Mouse (Mus musculus) G1E-ER4 (cell line): ENCODE measurements around the gene Cdh1. TPM values are rescaled to one million over a fixed set of nuclear protein-coding genes. Genes with fewer than 3 reads are reported as not detected.

ENCODE experiments used
- GATA1 ChIP-seq: IDR thresholded peaks from one replicate; pipeline ENCODE4 v1.8.0; 2012; ENCODE audit warnings: low read length, inconsistent platforms
- polyA plus RNA-seq: library from polyadenylated mRNA; stranded (reverse); fragments of >175 nt; gene quantifications from 2 replicates; pipeline ENCODE4 v1.2.3, GENCODE M21; 2012

Cdh1 gene
- polyA plus RNA-seq, 1 experiment = not detected

DNA sequence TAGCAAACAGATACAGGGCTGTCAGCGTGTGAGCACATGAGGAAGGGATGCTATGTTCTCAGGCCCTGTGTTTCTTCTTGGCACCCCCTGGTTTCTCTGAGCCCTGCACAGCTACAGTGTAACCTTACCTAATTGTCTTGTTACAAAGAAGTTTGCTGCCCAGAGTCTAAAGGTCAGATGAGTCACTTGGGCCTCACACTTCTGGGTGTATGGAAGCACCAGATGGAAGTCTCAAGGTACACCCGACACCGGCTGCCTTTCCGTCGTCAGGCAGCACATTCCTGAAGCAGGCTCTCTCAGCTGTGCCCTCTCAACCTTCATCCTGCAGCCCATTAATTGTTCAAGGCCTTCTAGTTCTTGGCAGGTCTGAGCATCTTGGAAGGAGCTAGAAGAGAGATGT lies 11.6 kb downstream of the Cdh1 start:
- TF ChIP-seq GATA1 = no peak

DNA sequence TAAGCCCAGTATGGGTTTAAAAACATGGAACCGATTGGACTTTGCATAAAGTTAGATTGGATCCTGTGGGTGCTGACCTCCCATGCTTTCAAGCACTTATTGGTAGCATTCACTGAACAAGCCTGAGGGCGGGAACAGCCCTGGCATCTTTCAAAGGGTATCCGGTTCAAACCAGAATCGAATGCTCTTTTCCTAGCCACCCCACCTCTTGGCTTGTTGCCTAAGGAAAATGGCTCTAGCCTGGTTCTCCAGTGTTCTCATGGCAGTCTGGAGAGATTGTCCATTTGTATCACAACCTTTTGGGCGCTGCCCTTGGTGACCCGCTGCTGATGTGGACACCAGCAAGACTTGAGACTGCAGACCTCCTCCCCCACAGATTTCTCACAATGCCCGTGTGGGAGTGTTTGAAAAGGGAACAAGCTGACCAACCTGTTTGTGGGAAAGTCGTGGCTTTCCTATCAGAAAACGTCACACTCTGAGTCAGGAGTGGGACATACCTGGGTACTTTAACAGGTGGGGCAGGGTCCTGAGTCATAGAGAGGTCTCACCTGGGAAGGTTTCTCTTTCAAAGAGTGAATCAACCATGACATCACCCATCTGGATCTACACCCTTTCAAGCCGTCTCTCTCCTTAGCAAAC lies 12.6 kb downstream of the Cdh1 start:
- TF ChIP-seq GATA1 = no peak

DNA sequence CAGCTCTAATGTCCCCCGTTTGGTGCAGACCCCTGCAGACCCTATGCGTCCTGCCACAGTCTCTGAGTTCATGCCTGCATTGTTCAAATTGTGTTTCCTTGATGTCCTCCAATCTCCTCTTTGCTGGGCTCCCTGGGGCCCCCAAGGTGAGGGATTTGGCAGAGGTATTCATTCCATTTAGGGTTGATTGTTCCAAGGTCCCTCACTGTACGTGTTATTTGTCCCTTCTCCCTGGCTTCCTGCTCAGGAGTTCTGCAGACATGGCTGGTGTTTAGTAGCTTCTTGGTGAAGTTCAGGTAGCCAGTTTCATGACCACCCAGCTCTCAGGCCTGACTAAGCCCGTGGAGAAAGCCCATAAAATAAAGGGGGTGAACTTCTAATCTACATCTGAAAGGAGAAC lies 13.5 kb downstream of the Cdh1 start:
- no peak for TF ChIP-seq GATA1

DNA sequence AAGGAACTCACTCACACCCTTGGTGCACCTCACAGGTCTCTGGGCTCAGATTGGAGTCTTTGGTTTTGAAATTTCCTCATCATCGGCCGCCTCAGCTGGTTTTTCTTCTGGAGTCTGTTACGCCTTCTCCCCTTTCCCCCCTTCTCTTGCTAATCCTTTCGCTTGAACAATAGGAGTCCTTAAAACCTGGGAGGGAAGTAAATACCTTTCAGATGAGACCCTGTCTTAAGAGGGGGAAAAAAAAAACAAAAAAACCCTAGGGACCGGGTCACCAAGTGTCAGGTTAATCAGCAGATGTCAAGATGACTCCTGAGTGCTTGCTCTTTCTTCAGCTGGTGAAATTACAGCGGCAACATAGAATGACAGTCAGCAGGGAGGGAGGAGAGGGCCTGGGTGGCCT lies 14.0 kb downstream of the Cdh1 start:
- no peak for TF ChIP-seq GATA1

DNA sequence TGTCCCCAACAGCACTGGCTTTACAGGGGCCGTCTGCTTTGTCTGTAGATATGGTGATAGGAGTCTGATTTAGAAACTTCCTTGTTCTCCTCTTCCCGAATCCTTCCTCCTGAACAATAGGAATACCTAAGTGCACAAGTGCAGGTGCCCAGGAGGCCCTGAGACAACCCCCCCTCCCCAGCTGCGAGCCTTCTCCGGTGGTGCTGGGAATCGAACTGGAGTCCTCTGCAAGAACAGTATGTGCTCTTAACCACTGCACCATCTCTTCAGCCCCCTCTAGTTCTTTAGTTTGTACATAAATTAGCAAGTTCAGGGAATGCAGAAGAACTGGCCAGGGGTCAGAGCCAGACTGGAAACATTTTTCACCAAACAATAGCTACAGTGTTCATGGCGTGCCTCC lies 14.7 kb downstream of the Cdh1 start:
- TF ChIP-seq GATA1 = no peak

DNA sequence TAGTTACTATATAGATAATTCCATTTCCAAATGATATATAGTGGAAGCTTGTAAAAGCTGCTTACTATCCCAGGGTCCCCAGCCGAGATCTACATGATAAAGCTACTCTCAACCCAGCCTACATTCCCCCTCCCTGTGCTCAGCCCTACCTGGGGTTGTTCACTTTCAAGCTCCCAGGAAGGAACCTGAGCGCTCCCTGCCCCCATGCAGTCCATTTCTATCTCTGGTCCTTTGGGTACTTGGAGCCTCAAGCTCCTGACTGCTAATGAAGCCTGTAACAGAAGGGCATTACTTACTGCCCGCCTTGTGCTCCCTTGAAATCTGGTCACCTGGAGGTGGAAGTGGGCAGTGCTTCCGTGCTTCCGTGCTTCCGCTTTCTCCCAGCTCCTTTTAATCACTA lies 15.2 kb downstream of the Cdh1 start:
- no peak for TF ChIP-seq GATA1

DNA sequence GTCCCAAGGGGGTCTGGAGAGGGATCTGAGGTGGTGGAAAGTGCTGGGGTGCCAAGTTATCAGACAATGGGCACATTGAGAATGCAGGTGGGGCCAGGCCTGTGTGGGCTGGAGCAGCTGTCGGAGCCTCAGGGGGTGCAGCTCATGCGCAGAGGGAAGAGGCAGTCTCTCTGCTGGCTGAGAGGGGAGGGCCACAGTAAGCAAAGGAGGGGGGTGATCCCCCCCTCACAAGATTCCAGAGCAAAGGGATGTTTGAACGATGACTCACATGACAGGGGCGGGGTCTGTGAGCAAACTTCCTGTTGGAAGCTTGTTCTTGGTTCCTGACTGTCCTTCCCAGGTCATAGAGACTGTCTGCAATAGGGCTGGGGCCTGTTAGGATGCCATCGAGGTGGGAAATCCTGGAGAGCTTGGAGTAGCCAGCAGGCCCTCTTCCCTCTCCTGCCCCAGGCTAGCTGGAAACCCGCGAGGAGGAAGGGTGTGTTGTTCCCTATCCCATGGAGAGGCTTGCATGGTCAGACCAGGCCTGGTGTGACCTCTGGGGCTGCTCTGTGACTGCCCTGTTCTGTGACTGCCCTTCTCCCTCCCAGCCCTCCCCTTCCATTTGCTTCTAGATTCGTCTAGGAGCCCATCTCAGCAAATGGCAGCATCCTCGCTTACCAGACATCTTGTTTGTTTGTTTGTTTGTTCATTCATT lies 16.5 kb downstream of the Cdh1 start:
- TF ChIP-seq GATA1 = no peak

DNA sequence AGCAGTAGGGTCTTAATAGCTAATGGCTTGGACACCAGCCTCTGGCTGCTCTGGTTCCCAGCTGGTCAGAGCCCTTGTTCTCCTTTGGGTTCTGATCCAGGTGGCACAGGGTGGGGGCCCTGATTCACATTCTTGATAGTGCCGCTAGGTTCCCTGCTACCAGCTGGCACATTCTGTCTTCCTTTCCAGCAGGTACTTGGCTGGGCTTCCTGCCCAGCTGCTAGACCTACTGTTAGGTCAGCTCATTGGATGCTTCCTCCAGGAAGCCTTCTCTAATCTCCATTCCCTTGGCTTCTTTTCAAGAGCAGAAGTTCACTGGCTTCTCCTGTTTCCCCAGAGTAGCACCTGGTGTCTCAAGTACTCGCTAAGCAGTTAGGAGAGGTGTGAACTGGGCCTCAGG lies 17.3 kb downstream of the Cdh1 start:
- TF ChIP-seq GATA1 = no peak

DNA sequence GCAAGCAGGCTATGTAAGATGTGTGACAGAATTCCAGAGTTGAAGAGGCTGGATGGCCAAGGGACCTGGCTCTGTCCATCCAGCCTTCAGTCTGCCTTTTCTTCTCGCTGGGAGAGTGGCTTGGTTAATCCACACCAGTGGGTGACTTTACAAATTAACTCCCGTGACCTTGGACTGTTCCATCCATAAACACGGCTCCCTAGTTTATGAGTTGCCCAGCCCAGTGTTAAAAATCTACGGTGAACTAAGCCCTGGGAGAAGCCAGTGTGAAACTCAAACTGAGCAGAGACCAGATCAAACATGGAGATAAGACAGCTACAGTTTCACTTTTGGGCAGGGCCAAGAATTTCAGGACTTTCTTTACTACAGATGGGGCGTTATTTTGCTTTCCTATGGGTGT lies 19.9 kb downstream of the Cdh1 start:
- TF ChIP-seq GATA1 = no peak

DNA sequence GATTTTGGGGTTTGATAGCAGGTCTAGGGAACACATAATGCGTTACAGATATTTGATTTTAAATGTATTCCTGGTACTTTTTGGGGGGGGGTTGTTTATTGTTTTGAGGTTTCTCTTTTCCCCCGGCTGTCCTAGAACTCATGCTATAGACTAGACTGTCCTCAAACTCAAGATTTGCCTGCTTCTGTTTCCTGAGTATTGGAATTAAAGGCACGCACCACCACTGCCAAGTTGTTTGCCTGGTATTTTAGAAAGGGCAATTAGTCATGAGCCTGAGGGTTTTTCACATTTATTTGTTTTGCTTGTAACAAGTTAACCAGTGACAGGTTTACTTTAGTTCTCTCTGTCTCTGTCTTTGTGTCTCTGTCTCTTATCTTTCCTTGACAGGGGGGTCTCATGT lies 20.3 kb downstream of the Cdh1 start:
- TF ChIP-seq GATA1 = no peak

DNA sequence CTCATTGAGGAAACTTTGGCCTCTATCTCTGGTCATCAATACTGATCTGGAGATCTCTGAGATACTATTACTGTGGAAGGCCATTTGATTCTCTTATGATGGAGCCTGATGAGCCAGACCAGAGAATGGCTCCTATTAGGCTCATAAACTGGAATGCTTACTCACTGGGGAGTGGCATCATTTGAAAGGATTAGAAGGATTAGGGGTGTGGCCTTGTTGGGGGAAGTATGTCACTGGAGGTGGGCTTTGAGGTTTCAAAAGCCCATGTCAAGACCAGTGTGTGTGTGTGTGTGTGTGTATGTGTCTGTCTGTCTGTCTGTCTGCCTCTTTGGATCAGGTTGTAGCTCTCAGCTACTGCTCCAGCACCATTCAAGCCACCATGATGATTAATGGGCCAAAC lies 20.8 kb downstream of the Cdh1 start:
- no peak for TF ChIP-seq GATA1

DNA sequence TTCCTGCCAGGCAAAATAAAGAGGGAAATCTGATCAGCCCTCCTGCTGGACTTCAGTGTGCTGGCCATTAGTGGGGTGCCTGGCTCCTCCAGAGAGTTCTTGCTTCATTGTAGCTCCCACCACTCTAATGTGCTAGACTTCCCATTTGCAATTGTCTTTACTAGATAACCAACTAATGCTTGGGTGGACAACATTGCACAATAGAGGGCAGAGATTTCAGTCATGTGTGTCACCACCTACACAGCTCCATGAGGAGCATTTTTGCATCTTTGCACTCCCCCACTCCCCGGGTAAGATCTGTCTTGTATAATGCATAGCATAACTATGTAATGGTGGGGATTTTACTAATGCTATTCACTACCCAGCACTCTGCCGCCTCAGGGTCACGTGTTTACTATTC lies 21.6 kb downstream of the Cdh1 start:
- no peak for TF ChIP-seq GATA1

DNA sequence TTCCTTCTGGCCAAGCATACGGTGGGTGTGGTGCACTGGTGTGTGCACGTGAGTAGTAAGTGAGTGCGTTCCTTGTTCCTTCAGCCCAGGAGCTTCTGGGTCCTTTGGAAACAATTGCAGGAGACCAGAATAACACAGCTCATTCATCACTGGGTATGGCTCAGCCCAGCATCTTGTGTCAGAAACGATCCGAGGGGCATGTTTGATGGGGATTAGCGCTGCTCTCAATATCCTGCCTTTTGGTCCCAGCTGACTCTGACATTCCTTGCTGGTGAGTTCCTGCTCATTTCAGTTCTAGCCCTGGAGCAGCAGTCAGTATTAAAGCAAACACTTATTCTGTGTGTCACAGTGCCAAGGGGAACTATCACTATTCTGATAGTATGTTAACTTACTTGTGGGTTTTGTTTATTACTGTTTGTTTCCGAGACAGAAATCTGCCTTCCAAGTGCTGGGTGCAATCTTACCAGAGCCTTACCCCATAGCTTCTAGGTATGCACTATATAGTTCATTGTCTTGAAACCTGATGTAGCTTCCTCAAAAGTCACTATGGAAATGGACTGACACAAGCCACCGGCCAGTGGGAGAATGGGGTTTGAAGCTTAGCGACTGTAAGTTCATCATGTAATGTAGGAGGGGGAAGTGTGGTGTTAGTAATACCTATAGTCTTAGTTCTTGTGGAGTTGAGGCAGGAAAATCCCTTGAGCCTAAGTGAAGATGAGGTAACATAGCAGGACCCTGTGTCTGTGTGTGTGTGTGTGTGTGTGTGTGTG lies 23.1 kb downstream of the Cdh1 start:
- TF ChIP-seq GATA1 = no peak

DNA sequence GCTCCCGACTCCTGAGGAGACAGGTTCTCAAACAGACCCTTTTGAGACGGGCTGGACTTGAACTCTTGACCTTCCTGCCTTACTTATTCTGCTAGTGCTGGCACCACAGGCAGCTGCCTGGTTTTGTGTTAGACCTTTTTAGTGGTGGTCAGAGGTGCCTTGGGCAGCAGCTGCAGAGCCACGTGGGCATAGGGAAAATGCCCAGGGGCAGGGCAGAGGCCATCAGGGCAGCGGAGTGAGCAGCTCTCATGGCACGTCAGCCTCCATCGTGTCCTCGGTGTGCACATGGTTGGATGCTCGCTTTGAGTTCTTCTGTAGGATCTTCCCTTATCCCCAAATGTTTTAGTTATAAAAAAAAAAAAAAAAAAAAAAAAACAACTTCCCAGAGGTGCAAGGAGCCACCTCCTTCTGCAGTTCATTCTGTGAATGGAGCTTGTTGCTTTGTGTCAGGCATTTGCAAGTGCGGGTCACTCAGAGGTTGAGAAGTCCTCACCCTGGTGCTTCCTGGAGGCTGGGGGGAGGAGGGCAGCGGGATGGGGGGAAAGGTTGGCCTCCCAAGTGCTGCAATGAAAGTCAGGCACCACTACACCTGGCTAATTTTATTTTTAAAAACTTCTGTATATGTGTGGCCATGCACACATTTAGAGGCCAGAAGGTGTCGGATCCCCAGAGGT lies 25.3 kb downstream of the Cdh1 start:
- TF ChIP-seq GATA1 = no peak

DNA sequence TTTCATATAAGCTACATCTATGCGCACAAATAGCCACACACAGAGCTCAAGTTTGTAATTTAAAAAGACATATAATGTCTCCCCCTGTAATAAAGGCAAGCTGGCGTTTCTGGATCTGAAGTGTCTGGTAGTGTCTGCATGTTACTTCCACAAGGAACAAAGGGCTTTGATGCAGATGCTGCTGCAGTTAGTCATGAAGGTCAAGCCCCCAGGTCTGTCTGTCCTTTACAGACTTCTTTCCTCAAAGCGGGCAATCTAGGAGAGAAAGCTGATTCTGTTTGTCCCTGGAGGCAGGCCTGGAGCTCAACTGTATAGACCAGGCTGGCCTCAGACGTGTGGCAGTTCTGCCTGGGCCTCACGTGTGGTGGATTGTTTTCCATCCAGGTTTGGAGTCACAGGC lies 26.3 kb downstream of the Cdh1 start:
- TF ChIP-seq GATA1 = no peak

DNA sequence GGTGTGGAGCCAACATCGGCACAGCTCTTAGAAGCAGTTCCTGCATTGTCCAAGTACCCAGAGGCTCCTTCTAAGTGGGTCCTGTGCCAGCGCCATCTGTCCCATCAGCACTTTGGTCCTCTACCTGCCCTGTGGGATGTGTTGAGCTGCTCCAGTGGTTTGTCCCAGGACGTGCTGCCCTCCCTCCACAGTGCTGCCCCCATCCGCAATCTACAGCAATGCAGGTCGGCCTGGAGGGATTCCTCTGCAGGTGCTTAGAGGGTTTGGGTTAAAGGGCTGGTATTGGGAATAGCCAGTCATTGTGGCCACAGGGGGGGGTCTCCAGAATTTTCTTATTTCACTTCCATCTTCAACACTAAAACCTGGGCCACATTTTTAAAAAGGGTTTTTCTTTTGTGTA lies 28.8 kb downstream of the Cdh1 start:
- no peak for TF ChIP-seq GATA1
